Mouse (Mus musculus) liver, postnatal 0 days (tissue): ENCODE data around the gene Dhx32.

ENCODE experiments used
- CTCF ChIP-seq: sonication (generic); IDR thresholded peaks from 2 replicates; pipeline ENCODE4 v1.5.1; 2016; ENCODE audit warnings: antibody characterized with exemption, low read depth
- EP300 ChIP-seq: IDR thresholded peaks from 2 replicates; pipeline ENCODE4 v1.6.1; 2016; ENCODE audit warnings: antibody characterized with exemption, low read depth, mild to moderate bottlenecking

- no peak for TF ChIP-seq CTCF
- no peak for TF ChIP-seq EP300
Observed at GRCm38 (mm10) chr7:133748753-133749152, 33.8 kb downstream of the Dhx32 start.
